In genomic region chr16:33999388-33999787, GRCm38 (mm10) we compare ENCODE assay signal across 9 mouse cellular contexts. TPM values are rescaled to one million over a fixed set of nuclear protein-coding genes. Genes with fewer than 3 reads are reported as not detected.
A peak's percentile ranks its signal among the peaks of the same experiment; 100 is the strongest.
DNase-seq lines count a peak whose midpoint lies in the region; ATAC-seq lines count a peak whose summit lies in the region.
"Had no signal": no experiment of that assay in that cellular context is flagged by ENCODE, and none has a peak within 500 bp of the region (broad histone marks: within the 10 kb centered on the region; RNA-seq: fewer than 3 reads in every experiment).

No protein-coding gene starts in this region.

- no peak overlapping the region for H3K4me3 ChIP-seq in midbrain, embryonic 11.5 days (ENCODE audit: low read depth, low read length)
- H3K4me3 ChIP-seq in midbrain, embryonic 15.5 days = no peak overlapping the region
- H3K4me3 ChIP-seq in limb, embryonic 11.5 days (ENCODE audit: low read depth, low read length) = no peak overlapping the region
- H3K4me3 ChIP-seq: midbrain, embryonic 12.5 days had no signal

- no peak for ATAC-seq in CD4-positive, CD25-positive, alpha-beta regulatory T cell, adult 4 months
- ATAC-seq in midbrain, embryonic 11.5 days (ENCODE audit: low FRiP score) = no peak
- ATAC-seq in midbrain, embryonic 15.5 days (replicated peaks) = no peak
- no peak for ATAC-seq in limb, embryonic 11.5 days (ENCODE audit: insufficient number of reproducible peaks, low FRiP score, low TSS enrichment, low read depth)

- H3K9ac ChIP-seq in midbrain, embryonic 11.5 days (ENCODE audit: low read length) = no peak overlapping the region
- H3K9ac ChIP-seq in midbrain, embryonic 15.5 days = no peak overlapping the region
- H3K9ac ChIP-seq in limb, embryonic 11.5 days (ENCODE audit: low read length) = no peak overlapping the region
- H3K9ac ChIP-seq: midbrain, embryonic 12.5 days had no signal

- WGBS in midbrain, embryonic 11.5 days = 30% methylated on average over 3 of the region's 3 CpGs
- WGBS in midbrain, embryonic 15.5 days = 18% methylated on average over 3 of the region's 3 CpGs
- 34% methylated on average over 3 of the region's 3 CpGs for WGBS in limb, embryonic 11.5 days

- no peaks in the 10 kb centered on the region for H3K36me3 ChIP-seq in midbrain, embryonic 11.5 days (ENCODE audit: control insufficient read depth, insufficient read depth, low read length)
- no peaks in the 10 kb centered on the region for H3K36me3 ChIP-seq in midbrain, embryonic 15.5 days (replicated peaks)
- no peaks in the 10 kb centered on the region for H3K36me3 ChIP-seq in limb, embryonic 11.5 days (ENCODE audit: control insufficient read depth, insufficient read depth, low read length)
- H3K36me3 ChIP-seq: midbrain, embryonic 12.5 days had no signal

- no peaks in the 10 kb centered on the region for H3K27me3 ChIP-seq in midbrain, embryonic 11.5 days (ENCODE audit: control insufficient read depth, insufficient read depth, low read length)
- no peaks in the 10 kb centered on the region for H3K27me3 ChIP-seq in midbrain, embryonic 15.5 days (replicated peaks)
- no peaks in the 10 kb centered on the region for H3K27me3 ChIP-seq in limb, embryonic 11.5 days (ENCODE audit: control insufficient read depth, insufficient read depth, low read length)
- H3K27me3 ChIP-seq: midbrain, embryonic 12.5 days had no signal

- peak; percentile 54 for DNase-seq in CD4-positive, CD25-positive, alpha-beta regulatory T cell, adult 2 months (ENCODE audit: low read depth, low spot score)
- DNase-seq in midbrain, embryonic 11.5 days (ENCODE audit: low spot score, missing footprints) = peak; percentile 90
- DNase-seq in c-Kit-positive CD71-negative TER-119-negative erythroid progenitor cells, embryonic 14.5 days (ENCODE audit: low read depth) = peak; percentile 35
- DNase-seq in heart, postnatal 10 days = peak; percentile 59 to 76
- DNase-seq in limb, embryonic 11.5 days (ENCODE audit: low spot score) = peak; percentile 53
- peak; percentile 73 for DNase-seq in testis, postnatal 10 days (ENCODE audit: low spot score)

- H3K27ac ChIP-seq in midbrain, embryonic 11.5 days (ENCODE audit: low read depth, low read length) = no peak overlapping the region
- no peak overlapping the region for H3K27ac ChIP-seq in midbrain, embryonic 15.5 days
- H3K27ac ChIP-seq in limb, embryonic 11.5 days (replicated peaks; ENCODE audit: low read depth, low read length) = no peak overlapping the region
- H3K27ac ChIP-seq: midbrain, embryonic 12.5 days had no signal

- intact Hi-C loops in heart, postnatal 10 days (cut with DNase I) = loop anchor here (1.0 kb wide), 1 partner anchor 115 kb away; no protein-coding TSS in a partner anchor

- H3K9me3 ChIP-seq in midbrain, embryonic 11.5 days (ENCODE audit: control insufficient read depth, low read length) = no peaks in the 10 kb centered on the region
- H3K9me3 ChIP-seq in midbrain, embryonic 15.5 days = no peaks in the 10 kb centered on the region
- no peaks in the 10 kb centered on the region for H3K9me3 ChIP-seq in limb, embryonic 11.5 days (ENCODE audit: control insufficient read depth, low read length)
- H3K9me3 ChIP-seq: midbrain, embryonic 12.5 days had no signal

- no peak overlapping the region for H3K4me2 ChIP-seq in midbrain, embryonic 11.5 days
- no peak overlapping the region for H3K4me2 ChIP-seq in midbrain, embryonic 15.5 days
- no peak overlapping the region for H3K4me2 ChIP-seq in limb, embryonic 11.5 days (ENCODE audit: low read depth, severe bottlenecking)
- H3K4me2 ChIP-seq: midbrain, embryonic 12.5 days had no signal

- no peaks in the 10 kb centered on the region; the same call in 1 of the 2 replicates for H3K4me1 ChIP-seq in midbrain, embryonic 11.5 days (ENCODE audit: control insufficient read depth, insufficient read depth, low read length)
- H3K4me1 ChIP-seq in midbrain, embryonic 15.5 days = peaks cover 8% of the 10 kb centered on the region
- peaks cover 6% of the 10 kb centered on the region; the same call in 1 of the 2 replicates for H3K4me1 ChIP-seq in limb, embryonic 11.5 days (ENCODE audit: control insufficient read depth, insufficient read depth, low read length)

RNA-seq across cellular contexts. Expression of gene Umps, which starts 32.5 kb away (rescaled TPM):
- 10 to 100 TPM; 29.8 to 35.1 TPM for polyA plus RNA-seq in CD4-positive, CD25-positive, alpha-beta regulatory T cell, adult 4 months (2017; shearing (Covaris generic))
- 70.8 and 72.9 TPM in 2 replicates for polyA plus RNA-seq in midbrain, embryonic 11.5 days (2014; fragmentation: Nextera tagmentation; extraction: Ambion mirVana)
- polyA plus RNA-seq in midbrain, embryonic 15.5 days (2015; fragmentation: Nextera tagmentation; extraction: Ambion mirVana) = 23.4 and 24.1 TPM in 2 replicates
- 10 to 100 TPM; 12.0 to 12.1 TPM for total RNA-seq in heart, postnatal 10 days (2021)
- 96.4 and 99.1 TPM in 2 replicates for polyA plus RNA-seq in limb, embryonic 11.5 days (2014; fragmentation: Nextera tagmentation; extraction: Ambion mirVana)

Comparison
In these comparisons a context has a peak if more than half of its experiments do, and no peak if none do; other contexts are left out.
1. DNase-seq: peak in every context shown above with its lines; median percentile 90 in midbrain, embryonic 11.5 days; 73 in testis, postnatal 10 days; 68 in heart, postnatal 10 days; 54 in CD4-positive, CD25-positive, alpha-beta regulatory T cell, adult 2 months; 53 in limb, embryonic 11.5 days; 35 in c-Kit-positive CD71-negative TER-119-negative erythroid progenitor cells, embryonic 14.5 days.